Mouse (Mus musculus) layer of hippocampus, adult 8-10 months (tissue): ENCODE results near the gene Cln6. TPM values are rescaled to one million over a fixed set of nuclear protein-coding genes. Genes with fewer than 3 reads are reported as not detected.

Source experiments
- DNase-seq, 2 experiments: peaks; one replicate each; pipeline ENCODE4 v3.0.0; 2022; ENCODE audit warnings: low spot score in 2 of 2
- total RNA-seq, 4 experiments: library from RNA; stranded (reverse); gene quantifications; 2 replicates each; pipeline ENCODE4 v1.2.4; 2022

Gene Cln6
- total RNA-seq, 4 experiments from 2014 or later, result 10.2 to 16.0 (median 14.8) TPM

- DNase-seq, result no peak
These were observed 39.2 kb downstream of the Cln6 start for GRCm38 (mm10) chr9:62877825-62878224.

DNA sequence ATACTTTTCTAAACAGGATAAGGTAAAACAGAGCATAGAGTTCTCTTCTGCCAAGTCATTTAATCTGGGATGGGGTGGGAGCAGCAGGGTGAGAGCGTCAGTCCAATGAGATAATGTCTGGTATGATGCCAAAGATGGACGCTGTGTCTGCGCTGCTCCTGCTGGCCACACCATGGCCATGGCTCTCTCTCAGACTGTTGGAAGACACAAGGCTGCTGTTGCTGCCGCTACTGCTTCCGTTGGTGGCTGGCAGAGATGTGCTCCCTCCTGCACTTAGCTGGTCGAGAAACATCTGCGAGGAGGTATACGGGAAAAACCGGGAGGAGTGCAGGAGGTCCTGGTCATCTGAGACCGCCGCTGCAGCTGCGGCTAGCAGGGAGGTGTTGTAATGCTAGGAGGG is 43.3 kb downstream of the Cln6 start:
- DNase-seq, result no peak

GRCm38 (mm10) chr9:62894486-62894885 is 55.9 kb downstream of the Cln6 start:
- no peak for DNase-seq

Other genes with a start within 250 kb of the Cln6 start
- gene Itga11, start 161.0 kb upstream of the Cln6 start, total RNA-seq, result 1 to 10 TPM; 3.5 to 5.7 (median 4.4) TPM
- 10 to 100 TPM; 85.8 to 99.0 (median 90.4) TPM for gene Fem1b, start 26.9 kb upstream of the Cln6 start, total RNA-seq
- 1 to 10 TPM; 1.2 to 3.0 (median 2.1) TPM for gene Calml4, start 19.3 kb downstream of the Cln6 start, total RNA-seq
- gene Pias1, start 149.1 kb downstream of the Cln6 start, total RNA-seq, result 10 to 100 TPM; 61.6 to 75.9 (median 74.3) TPM